Mouse (Mus musculus): ENCODE measurements around the gene Bnip2.

DNA sequence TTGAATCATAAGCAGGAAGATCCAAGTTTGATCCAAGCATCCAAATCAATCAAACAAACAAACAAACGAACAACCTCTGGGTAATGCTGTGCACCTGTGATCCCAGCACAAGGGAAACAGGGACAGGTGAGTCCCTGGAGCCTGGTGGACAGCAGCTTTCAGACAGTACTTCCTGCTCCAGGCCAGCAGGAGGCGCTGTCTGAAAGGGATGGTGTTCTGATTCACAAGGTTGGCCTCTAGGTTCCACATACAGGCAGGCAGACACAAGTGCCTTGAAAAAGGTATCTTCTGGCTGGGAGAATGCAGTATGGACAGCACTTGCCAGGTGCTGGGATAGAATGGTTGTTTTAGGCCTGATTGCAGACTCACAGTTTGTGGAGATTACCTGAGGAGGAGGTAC, 40.3 kb upstream of the Bnip2 start:
- TF ChIP-seq CTCF (IDR thresholded peaks at IDR 0.05; ENCODE audit: low read depth, low read length), result peak; percentile 93
- TF ChIP-seq POLR2A (IDR thresholded peaks at IDR 0.05; ENCODE audit: extremely low read depth, insufficient read depth, low read length), result no peak
